Mouse (Mus musculus) splenic B cell, adult 2 months (primary cell): ENCODE measurements around the gene Phtf1.

Source experiments
- DNase-seq: peaks from one replicate; pipeline ENCODE4 v3.0.0-alpha.2; 2011; ENCODE audit warnings: low read depth, low spot score
- H3K27me3 ChIP-seq: 2 replicates; pipeline ENCODE4 v1.6.1; 2012; ENCODE audit warnings: mild to moderate bottlenecking, low read length, moderate library complexity, mixed read lengths; ENCODE audit not compliant: control insufficient read depth, poor library complexity, insufficient read depth, severe bottlenecking
- H3K36me3 ChIP-seq: 2 replicates; pipeline ENCODE4 v1.6.1; 2012; ENCODE audit warnings: mild to moderate bottlenecking, low read length, moderate library complexity, mixed read lengths; ENCODE audit not compliant: control insufficient read depth, poor library complexity, insufficient read depth, severe bottlenecking

The Phtf1 gene

GRCm38 (mm10) chr3:103998724-103999123 is 30.8 kb downstream of the Phtf1 start:
- no peak for DNase-seq
- peaks cover 2% of the 10 kb centered on the region; the same call in 1 of the 2 replicates for H3K36me3 ChIP-seq
- no peaks in the 10 kb centered on the region for H3K27me3 ChIP-seq

- no peak for DNase-seq
- H3K36me3 ChIP-seq: peaks cover 2% of the 10 kb centered on the region
- H3K27me3 ChIP-seq: no peaks in the 10 kb centered on the region
These were observed 39.1 kb downstream of the Phtf1 start for GRCm38 (mm10) chr3:104006896-104007466.

GRCm38 (mm10) chr3:104007479-104007878 is 39.6 kb downstream of the Phtf1 start:
- peaks cover 2% of the 10 kb centered on the region for H3K36me3 ChIP-seq
- no peak for DNase-seq
- H3K27me3 ChIP-seq: no peaks in the 10 kb centered on the region

- H3K36me3 ChIP-seq: peaks cover 3% of the 10 kb centered on the region
- DNase-seq: no peak
- no peaks in the 10 kb centered on the region for H3K27me3 ChIP-seq
These were observed 42.2 kb downstream of the Phtf1 start for GRCm38 (mm10) chr3:104009924-104010662.

GRCm38 (mm10) chr3:104011972-104012371 is 44.1 kb downstream of the Phtf1 start:
- Histone ChIP-seq H3K27me3 (no peaks in the 10 kb centered on the region), H3K36me3 (peaks cover 3% of the 10 kb centered on the region; the same call in 1 of the 2 replicates)
- peak; percentile 16 for DNase-seq

- DNase-seq: no peak
- Histone ChIP-seq H3K27me3 (no peaks in the 10 kb centered on the region), H3K36me3 (0 out of 2 replicates have a peak, but pooled peaks cover 1% of the 10 kb centered on the region)
These were observed 50.0 kb downstream of the Phtf1 start for GRCm38 (mm10) chr3:104017931-104018330.

GRCm38 (mm10) chr3:104019453-104019852 is 51.5 kb downstream of the Phtf1 start:
- DNase-seq: peak; percentile 44

GRCm38 (mm10) chr3:104020101-104020500 is 52.2 kb downstream of the Phtf1 start:
- Histone ChIP-seq H3K27me3 (no peaks in the 10 kb centered on the region), H3K36me3 (no peaks in the 10 kb centered on the region)
- no peak for DNase-seq

More at GRCm38 (mm10) chr3:104019453-104019852, 51.5 kb downstream of the Phtf1 start:
- H3K27me3 ChIP-seq: no peaks in the 10 kb centered on the region
- H3K36me3 ChIP-seq: 0 out of 2 replicates have a peak, but pooled peaks cover under 1% of the 10 kb centered on the region

GRCm38 (mm10) chr3:104026938-104027337 is 59.0 kb downstream of the Phtf1 start:
- DNase-seq: no peak
- no peaks in the 10 kb centered on the region for H3K27me3 ChIP-seq

GRCm38 (mm10) chr3:104032086-104032485 is 64.2 kb downstream of the Phtf1 start:
- 0 out of 2 replicates have a peak, but pooled peaks cover 2% of the 10 kb centered on the region for H3K36me3 ChIP-seq
- DNase-seq: no peak
- H3K27me3 ChIP-seq: no peaks in the 10 kb centered on the region

More at GRCm38 (mm10) chr3:104026938-104027337, 59.0 kb downstream of the Phtf1 start:
- no peaks in the 10 kb centered on the region for H3K36me3 ChIP-seq

GRCm38 (mm10) chr3:104032747-104033146 is 64.8 kb downstream of the Phtf1 start:
- no peaks in the 10 kb centered on the region for H3K27me3 ChIP-seq
- no peak for DNase-seq
- 0 out of 2 replicates have a peak, but pooled peaks cover 2% of the 10 kb centered on the region for H3K36me3 ChIP-seq

- DNase-seq: no peak
- Histone ChIP-seq H3K36me3 (no peaks in the 10 kb centered on the region), H3K27me3 (no peaks in the 10 kb centered on the region)
These were observed 91.2 kb downstream of the Phtf1 start for GRCm38 (mm10) chr3:104059001-104059622.

- DNase-seq: no peak
- Histone ChIP-seq H3K27me3 (no peaks in the 10 kb centered on the region), H3K36me3 (no peaks in the 10 kb centered on the region)
These were observed 101.5 kb downstream of the Phtf1 start for GRCm38 (mm10) chr3:104069395-104069794.
